Mouse (Mus musculus) kidney, postnatal 14 days (tissue): Measurements from ENCODE around the gene Psma3.

ENCODE experiments used
- DNase-seq: peaks from one replicate; pipeline ENCODE4 v3.0.0; 2022; ENCODE audit warnings: mixed read lengths

Gene Psma3

GRCm38 (mm10) chr12:70974441-70975266, at the start of gene Psma3:
Gene Psma3, plus strand, starts transcription at chr12:70974621.
- peak; percentile 95 for DNase-seq

GRCm38 (mm10) chr12:70929781-70930180, 44.6 kb upstream of the Psma3 start:
- DNase-seq = no peak

GRCm38 (mm10) chr12:70937150-70937549, 37.3 kb upstream of the Psma3 start:
- DNase-seq = peak; percentile 16

- DNase-seq = peak; percentile 95
These were observed 36.6 kb upstream of the Psma3 start, which contains the start of gene Actr10 for GRCm38 (mm10) chr12:70937571-70938384. Gene Actr10, plus strand, starts transcription at chr12:70937857.

GRCm38 (mm10) chr12:70940806-70941205, 33.6 kb upstream of the Psma3 start:
- no peak for DNase-seq

- DNase-seq = no peak
These were observed 30.2 kb upstream of the Psma3 start for GRCm38 (mm10) chr12:70944181-70944580.

- DNase-seq = no peak
These were observed 27.7 kb upstream of the Psma3 start for GRCm38 (mm10) chr12:70946585-70947256.

- no peak for DNase-seq
These were observed 15.8 kb upstream of the Psma3 start for GRCm38 (mm10) chr12:70958640-70959039.

- no peak for DNase-seq
These were observed 6.8 kb upstream of the Psma3 start for GRCm38 (mm10) chr12:70967581-70967980.

- peak; percentile 89 for DNase-seq
These were observed 6.2 kb upstream of the Psma3 start for GRCm38 (mm10) chr12:70968141-70968790.

- DNase-seq = peak; percentile 94
These were observed 5.6 kb upstream of the Psma3 start for GRCm38 (mm10) chr12:70968791-70969307.

GRCm38 (mm10) chr12:70969485-70970184, 4.8 kb upstream of the Psma3 start:
- DNase-seq = peak; percentile 72

GRCm38 (mm10) chr12:70973831-70974230, 590 bp upstream of the Psma3 start:
- DNase-seq = no peak

- no peak for DNase-seq
These were observed 985 bp downstream of the Psma3 start for GRCm38 (mm10) chr12:70975406-70975805.

- DNase-seq = no peak
These were observed 1.5 kb downstream of the Psma3 start for GRCm38 (mm10) chr12:70975891-70976290.

- no peak for DNase-seq
These were observed 3.9 kb downstream of the Psma3 start for GRCm38 (mm10) chr12:70978345-70978744.

GRCm38 (mm10) chr12:70984855-70985550, 10.6 kb downstream of the Psma3 start:
- DNase-seq = no peak

- no peak for DNase-seq
These were observed 22.8 kb downstream of the Psma3 start for GRCm38 (mm10) chr12:70997225-70997624.

- DNase-seq = peak; percentile 84
These were observed 25.0 kb downstream of the Psma3 start for GRCm38 (mm10) chr12:70999423-70999903.

GRCm38 (mm10) chr12:71000344-71000743, 25.9 kb downstream of the Psma3 start:
- DNase-seq = no peak

GRCm38 (mm10) chr12:71001456-71001855, 27.0 kb downstream of the Psma3 start:
- DNase-seq = peak; percentile 47
